Mouse (Mus musculus): ENCODE data around the gene Trappc3.

DNA sequence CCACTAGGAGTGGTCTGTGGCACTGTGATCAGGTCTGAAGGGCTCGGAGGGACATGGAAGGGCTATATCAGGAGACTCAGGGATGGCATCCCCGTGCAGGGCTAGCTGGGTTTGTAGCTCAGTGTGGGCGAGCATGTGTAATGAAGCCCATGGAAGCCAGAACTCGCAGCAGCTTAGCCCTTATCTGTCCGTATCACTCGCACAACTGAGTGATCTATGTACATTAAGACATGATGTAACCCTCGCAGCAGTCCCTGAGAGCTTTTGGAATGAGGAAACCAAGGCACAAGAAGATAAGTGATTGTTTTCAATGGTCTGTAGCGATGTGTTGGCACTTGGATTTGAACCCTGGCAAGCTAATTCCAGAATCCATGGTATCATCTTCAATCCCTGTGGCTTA lies 21.5 kb downstream of the Trappc3 start:
- no peak for TF ChIP-seq POLR2A (IDR thresholded peaks at IDR 0.05; ENCODE audit: control insufficient read depth, low read depth, low read length)
- no peak for TF ChIP-seq CTCF (IDR thresholded peaks at IDR 0.05; ENCODE audit: control insufficient read depth, insufficient read depth, insufficient replicate concordance, low read depth, low read length)
